Mouse (Mus musculus): Measurements from ENCODE around the gene Sema4g.

Sema4g gene

GRCm38 (mm10) chr19:45003740-45004516 is 15.0 kb downstream of the Sema4g start:
- no peak for DNase-seq (ENCODE audit: low spot score)

- peak; percentile 43 for DNase-seq (ENCODE audit: low spot score)
These were observed 16.5 kb downstream of the Sema4g start, which contains the start of gene Twnk for GRCm38 (mm10) chr19:45005444-45005843. Gene Twnk (plus strand): TSS chr19:45005663.

GRCm38 (mm10) chr19:45005957-45006712 is 17.2 kb downstream of the Sema4g start, which contains the start of gene Mrpl43:
Gene Mrpl43 (minus strand): TSS chr19:45006442.
- peak; percentile 92 for DNase-seq (ENCODE audit: low spot score)

GRCm38 (mm10) chr19:45007021-45007420 is 18.1 kb downstream of the Sema4g start:
- no peak for DNase-seq (ENCODE audit: low spot score)

- DNase-seq (ENCODE audit: low spot score): no peak
These were observed 18.7 kb downstream of the Sema4g start for GRCm38 (mm10) chr19:45007425-45008191.

- DNase-seq (ENCODE audit: low spot score): no peak
These were observed 21.7 kb downstream of the Sema4g start for GRCm38 (mm10) chr19:45010646-45011045.

- DNase-seq (ENCODE audit: low spot score): no peak
These were observed 23.3 kb downstream of the Sema4g start for GRCm38 (mm10) chr19:45012219-45012618.

- DNase-seq (ENCODE audit: low spot score): no peak
These were observed 23.7 kb downstream of the Sema4g start for GRCm38 (mm10) chr19:45012636-45013035.

GRCm38 (mm10) chr19:45013581-45014225 is 24.8 kb downstream of the Sema4g start:
- DNase-seq (ENCODE audit: low spot score): no peak

- DNase-seq (ENCODE audit: low spot score): peak; percentile 74
These were observed 25.6 kb downstream of the Sema4g start, which contains the start of gene Lzts2 for GRCm38 (mm10) chr19:45014335-45014971. Gene Lzts2 (plus strand): TSS chr19:45014414.

- peak; percentile 73 for DNase-seq (ENCODE audit: low spot score)
These were observed 26.1 kb downstream of the Sema4g start for GRCm38 (mm10) chr19:45014981-45015402.

GRCm38 (mm10) chr19:45015518-45016281 is 26.8 kb downstream of the Sema4g start:
- peak; percentile 72 for DNase-seq (ENCODE audit: low spot score)

- DNase-seq (ENCODE audit: low spot score): peak; percentile 86
These were observed 27.7 kb downstream of the Sema4g start for GRCm38 (mm10) chr19:45016341-45017215.

- DNase-seq (ENCODE audit: low spot score): peak; percentile 87
These were observed 28.4 kb downstream of the Sema4g start for GRCm38 (mm10) chr19:45017216-45017771.

GRCm38 (mm10) chr19:45017909-45018308 is 29.0 kb downstream of the Sema4g start:
- DNase-seq (ENCODE audit: low spot score): peak; percentile 86

- DNase-seq (ENCODE audit: low spot score): no peak
These were observed 29.5 kb downstream of the Sema4g start for GRCm38 (mm10) chr19:45018351-45018831.

GRCm38 (mm10) chr19:45020348-45020747 is 31.4 kb downstream of the Sema4g start:
- peak; percentile 50 for DNase-seq (ENCODE audit: low spot score)

- no peak for DNase-seq (ENCODE audit: low spot score)
These were observed 32.5 kb downstream of the Sema4g start for GRCm38 (mm10) chr19:45021362-45021761.

GRCm38 (mm10) chr19:45023993-45024392 is 35.1 kb downstream of the Sema4g start:
- no peak for DNase-seq (ENCODE audit: low spot score)

Data from yolk sac, embryonic 10.5 days (tissue).